Mouse (Mus musculus) embryonic facial prominence, embryonic 10.5 days (tissue): ENCODE measurements around the gene Med13l. TPM values are rescaled to one million over a fixed set of nuclear protein-coding genes. Genes with fewer than 3 reads are reported as not detected.
A peak's percentile ranks its signal among the peaks of the same experiment; 100 is the strongest.

Experiments
- DNase-seq: peaks from one replicate; pipeline ENCODE4 v3.0.0-alpha.2; 2017; ENCODE audit warnings: low spot score
- H3K27ac ChIP-seq: fragments of 300-500 bp; sonication (generic); replicated peaks from 2 replicates; pipeline ENCODE4 v1.5.1; 2016; ENCODE audit warnings: mild to moderate bottlenecking
- H3K27me3 ChIP-seq: fragments of 300-500 bp; sonication (generic); replicated peaks from 2 replicates; pipeline ENCODE4 v1.6.1; 2016; ENCODE audit warnings: low read depth, mild to moderate bottlenecking; ENCODE audit not compliant: poor library complexity, severe bottlenecking
- H3K36me3 ChIP-seq: fragments of 300-500 bp; sonication (generic); replicated peaks from 2 replicates; pipeline ENCODE4 v1.6.1; 2016; ENCODE audit warnings: mild to moderate bottlenecking, moderate library complexity
- H3K4me1 ChIP-seq: fragments of 300-500 bp; sonication (generic); 2 replicates; pipeline ENCODE4 v1.6.1; 2016
- H3K4me3 ChIP-seq: fragments of 300-500 bp; sonication (generic); 2 replicates; pipeline ENCODE4 v1.5.1; 2016; ENCODE audit warnings: mild to moderate bottlenecking, moderate library complexity
- H3K9me3 ChIP-seq: fragments of 300-500 bp; sonication (generic); 2 replicates; pipeline ENCODE4 v1.6.1; 2016; ENCODE audit warnings: mild to moderate bottlenecking
- WGBS: fragments of 180-500 bp; shearing (Covaris S2); methylation state at CpG from one replicate; pipeline ENCODE4 v1.1.7; 2016; 5-methylcytosine and 5-hydroxymethylcytosine counted together
- polyA plus RNA-seq: library from polyadenylated mRNA; unstranded; fragments of >200 nt; fragmentation: Nextera tagmentation; extraction: Ambion mirVana; gene quantifications from 2 replicates; pipeline ENCODE4 v1.2.1, GENCODE M21; 2016

The Med13l gene
- polyA plus RNA-seq, 1 experiment from 2014 or later, result 11.6 TPM

DNA sequence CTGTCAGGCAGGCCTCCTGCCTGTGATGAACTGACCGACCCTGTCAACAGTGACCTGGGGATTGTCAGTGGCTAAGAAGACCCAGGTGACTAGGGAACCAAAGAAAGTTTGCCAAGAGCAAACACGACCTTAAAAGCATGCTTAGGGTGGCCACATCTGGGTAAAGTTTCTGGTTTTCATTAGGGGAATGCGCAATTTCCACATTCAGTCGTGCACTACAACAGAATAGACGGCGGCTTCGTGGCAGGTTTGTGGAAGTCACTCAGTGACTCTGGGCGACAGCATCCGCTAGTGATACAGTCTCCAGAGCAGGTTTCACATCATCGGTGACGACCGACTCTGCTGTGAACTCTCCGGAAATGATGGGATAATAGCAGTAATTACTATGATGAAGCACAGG, 34.0 kb upstream of the Med13l start:
- WGBS, result 47% methylated on average over 13 of the region's 13 CpGs
- Histone ChIP-seq H3K27me3 (peaks cover 54% of the 10 kb centered on the region), H3K9me3 (no peaks in the 10 kb centered on the region), H3K4me3 (no peak overlapping the region), H3K4me1 (peaks cover 49% of the 10 kb centered on the region), H3K27ac (no peak overlapping the region; the same call in 1 of the 2 replicates), H3K36me3 (no peaks in the 10 kb centered on the region)
- DNase-seq, result peak; percentile 59

DNA sequence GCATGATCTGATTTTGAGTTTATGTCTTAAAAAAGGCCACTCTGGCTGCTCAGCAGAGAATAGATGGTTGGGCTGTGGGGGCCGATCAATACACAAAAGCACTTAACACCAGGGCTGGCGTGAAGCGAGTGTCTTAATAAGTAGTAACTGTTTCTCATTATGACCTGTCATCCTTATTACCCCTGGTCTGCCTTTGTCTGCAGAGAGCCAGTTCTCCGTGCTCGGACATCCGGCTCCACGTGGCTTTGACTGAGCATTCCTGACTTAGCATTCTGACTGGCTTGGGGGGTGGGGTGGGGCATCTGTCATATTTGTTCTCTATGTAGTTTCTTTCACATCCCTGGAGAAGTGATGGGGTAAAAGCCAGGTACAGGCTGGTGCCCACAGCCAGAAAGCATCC, 31.2 kb upstream of the Med13l start:
- DNase-seq, result peak; percentile 74
- Histone ChIP-seq H3K4me1 (peaks cover 58% of the 10 kb centered on the region), H3K36me3 (no peaks in the 10 kb centered on the region), H3K4me3 (0 out of 2 replicates have a peak overlapping the region, but pooled peaks have one; percentile 2), H3K27me3 (peaks cover 57% of the 10 kb centered on the region), H3K9me3 (no peaks in the 10 kb centered on the region), H3K27ac (peak overlapping the region; percentile 57)
- 13% methylated on average over 7 of the region's 7 CpGs for WGBS

DNA sequence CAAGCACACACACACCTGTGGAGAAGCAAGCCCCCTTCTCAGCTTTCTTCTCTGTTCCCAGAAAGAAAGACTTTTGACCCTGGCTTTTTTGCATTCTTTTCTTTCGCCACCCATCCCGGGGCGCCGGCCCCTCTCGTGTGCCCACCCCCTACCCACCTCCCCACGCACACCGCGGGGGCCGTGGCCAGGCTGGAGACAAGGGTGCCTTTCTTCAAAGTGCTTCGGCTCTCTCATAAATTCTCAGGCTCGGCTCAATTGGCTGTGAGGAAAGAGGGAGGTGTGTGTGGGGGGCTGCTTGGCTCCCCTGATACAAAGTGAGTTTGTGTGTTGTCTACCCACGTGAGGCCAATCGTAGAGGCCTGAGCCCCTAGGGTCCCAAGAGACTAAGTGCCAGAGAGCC, 28.4 kb upstream of the Med13l start:
- WGBS, result 13% methylated on average over 13 of the region's 13 CpGs
- no peak for DNase-seq
- Histone ChIP-seq H3K27me3 (peaks cover 53% of the 10 kb centered on the region), H3K4me1 (peaks cover 51% of the 10 kb centered on the region), H3K4me3 (0 out of 2 replicates have a peak overlapping the region, but pooled peaks have one; percentile 11), H3K9me3 (no peaks in the 10 kb centered on the region), H3K27ac (peak overlapping the region; percentile 77), H3K36me3 (no peaks in the 10 kb centered on the region)

DNA sequence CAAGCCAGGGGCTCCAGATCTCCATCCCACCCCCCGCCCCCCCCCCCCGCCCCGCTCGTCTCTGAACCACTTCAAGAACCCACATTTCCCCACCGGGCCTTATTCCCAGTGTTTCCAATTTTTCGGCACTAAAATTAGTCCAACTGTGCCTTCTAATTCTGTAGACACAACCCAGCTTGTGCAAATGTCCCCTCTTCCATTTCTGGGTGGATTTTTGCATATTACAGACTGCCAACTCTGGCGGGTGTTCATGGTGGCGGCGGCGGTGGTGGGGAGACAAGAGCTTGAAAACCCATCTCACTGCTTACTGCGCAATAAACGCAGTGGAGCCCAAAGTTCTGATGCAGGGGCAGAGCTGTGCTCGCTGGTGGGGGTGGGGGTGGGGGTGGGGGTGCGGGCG, 27.8 kb upstream of the Med13l start:
- H3K27me3 ChIP-seq, result peaks cover 53% of the 10 kb centered on the region
- 44% methylated on average over 14 of the region's 15 CpGs for WGBS
- no peaks in the 10 kb centered on the region for H3K36me3 ChIP-seq
- DNase-seq, result no peak
- H3K9me3 ChIP-seq, result no peaks in the 10 kb centered on the region
- no peak overlapping the region for H3K4me3 ChIP-seq
- H3K4me1 ChIP-seq, result peaks cover 54% of the 10 kb centered on the region
- H3K27ac ChIP-seq, result peak overlapping the region; percentile 77

DNA sequence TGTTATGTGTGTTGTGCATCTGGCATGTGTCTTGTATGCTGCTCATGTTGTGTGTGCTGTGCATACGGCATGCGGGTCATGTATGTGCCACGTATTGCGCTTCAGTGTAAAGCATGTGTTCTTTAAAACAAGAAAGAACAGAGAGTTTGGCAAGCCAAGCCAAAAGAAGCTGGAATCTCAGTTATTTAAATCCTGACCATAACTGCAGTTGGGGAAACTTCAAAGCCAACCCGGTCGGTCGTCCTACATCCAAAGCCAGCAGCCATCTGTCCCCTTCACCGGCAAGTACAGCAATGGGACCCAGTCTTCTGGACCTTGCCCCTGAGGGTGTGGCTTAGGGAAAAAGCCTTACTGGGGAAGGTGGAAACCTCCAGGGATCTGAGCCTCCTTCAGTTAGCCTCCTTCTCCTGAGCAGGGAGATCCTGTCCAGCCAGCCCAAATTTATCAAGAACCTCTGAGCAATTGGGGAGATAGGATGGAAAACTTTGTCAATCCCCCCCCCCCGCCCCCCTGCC, 26.0 kb upstream of the Med13l start:
- H3K27me3 ChIP-seq, result peaks cover 46% of the 10 kb centered on the region
- H3K27ac ChIP-seq, result no peak overlapping the region
- H3K36me3 ChIP-seq, result no peaks in the 10 kb centered on the region
- no peak for DNase-seq
- H3K4me3 ChIP-seq, result no peak overlapping the region
- WGBS, result 78% methylated on average over 9 of the region's 9 CpGs
- H3K9me3 ChIP-seq, result no peaks in the 10 kb centered on the region
- H3K4me1 ChIP-seq, result peaks cover 56% of the 10 kb centered on the region

DNA sequence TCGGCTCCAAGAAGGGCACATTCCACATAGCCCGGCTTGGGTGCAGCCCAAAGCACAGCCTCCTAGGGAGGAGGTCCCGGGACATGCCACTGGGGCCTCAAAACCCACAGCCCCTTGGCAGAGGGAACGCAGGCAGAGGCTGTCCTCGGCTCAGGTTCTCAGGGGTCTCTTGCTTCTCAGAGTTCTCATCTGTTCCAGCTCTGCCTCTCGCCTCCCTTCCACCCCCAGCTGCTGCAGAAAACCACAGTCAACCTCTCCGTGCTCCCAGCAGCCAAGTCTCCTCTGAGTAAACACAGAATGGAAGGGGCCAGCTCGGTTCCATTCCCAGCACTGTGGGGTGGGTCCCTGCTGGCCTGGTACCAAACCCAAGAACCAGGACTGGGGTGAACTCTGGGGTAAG, 25.3 kb upstream of the Med13l start:
- H3K27ac ChIP-seq, result no peak overlapping the region
- WGBS, result 56% methylated on average over 8 of the region's 8 CpGs
- H3K36me3 ChIP-seq, result no peaks in the 10 kb centered on the region
- no peaks in the 10 kb centered on the region for H3K9me3 ChIP-seq
- H3K27me3 ChIP-seq, result peaks cover 46% of the 10 kb centered on the region
- DNase-seq, result no peak
- H3K4me1 ChIP-seq, result peaks cover 54% of the 10 kb centered on the region
- H3K4me3 ChIP-seq, result no peak overlapping the region

DNA sequence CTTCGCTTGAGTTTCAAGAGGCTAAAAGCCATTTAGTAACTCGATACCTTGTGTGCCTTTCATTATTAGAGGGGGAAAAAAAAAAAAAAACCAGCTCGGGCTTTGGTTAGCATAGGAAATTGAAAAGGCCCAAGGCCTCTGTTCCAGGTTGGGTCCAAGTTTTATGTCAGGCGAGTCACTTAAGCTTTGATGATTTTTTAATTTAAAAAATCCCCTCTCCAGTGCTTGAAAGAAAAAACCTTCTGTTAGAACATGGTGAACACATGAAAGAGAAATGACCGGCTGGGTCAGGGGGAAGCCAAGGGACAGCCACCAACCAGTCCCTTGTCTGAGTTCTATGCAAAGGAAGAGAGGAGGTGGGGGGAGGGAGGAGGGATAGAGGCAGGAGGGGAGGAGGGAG, 22.0 kb upstream of the Med13l start:
- DNase-seq, result peak; percentile 59
- 0 out of 2 replicates have a peak overlapping the region, but pooled peaks have one; percentile 59 for H3K27ac ChIP-seq
- peaks cover 19% of the 10 kb centered on the region for H3K27me3 ChIP-seq
- H3K4me3 ChIP-seq, result no peak overlapping the region
- 14% methylated on average over 5 of the region's 5 CpGs for WGBS
- peaks cover 4% of the 10 kb centered on the region; the same call in 1 of the 2 replicates for H3K9me3 ChIP-seq
- peaks cover 40% of the 10 kb centered on the region for H3K4me1 ChIP-seq
- no peaks in the 10 kb centered on the region for H3K36me3 ChIP-seq

DNA sequence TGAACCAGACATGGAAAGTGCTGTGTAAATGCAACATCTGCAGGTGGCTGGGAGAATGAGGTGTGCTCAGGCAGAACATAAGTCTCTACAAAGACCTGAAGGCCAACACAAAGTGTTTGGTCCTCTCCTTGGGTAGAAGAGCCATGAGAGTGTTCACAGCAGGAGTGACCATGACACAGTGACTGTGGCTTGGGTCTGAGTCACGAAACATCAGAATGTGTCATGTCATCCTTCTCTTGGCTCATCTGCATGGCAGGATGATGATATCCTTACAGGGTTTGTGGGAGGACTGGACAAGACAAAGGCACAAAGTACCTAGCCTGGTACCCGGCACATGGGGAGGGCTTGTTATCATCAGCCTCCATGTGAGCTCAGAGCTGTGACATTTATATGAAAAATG, 16.7 kb upstream of the Med13l start:
- 90% methylated on average over 2 of the region's 2 CpGs for WGBS
- DNase-seq, result no peak
- Histone ChIP-seq H3K9me3 (peaks cover 4% of the 10 kb centered on the region; the same call in 1 of the 2 replicates), H3K27me3 (no peaks in the 10 kb centered on the region), H3K4me1 (peaks cover 9% of the 10 kb centered on the region), H3K27ac (no peak overlapping the region), H3K4me3 (no peak overlapping the region), H3K36me3 (no peaks in the 10 kb centered on the region)

DNA sequence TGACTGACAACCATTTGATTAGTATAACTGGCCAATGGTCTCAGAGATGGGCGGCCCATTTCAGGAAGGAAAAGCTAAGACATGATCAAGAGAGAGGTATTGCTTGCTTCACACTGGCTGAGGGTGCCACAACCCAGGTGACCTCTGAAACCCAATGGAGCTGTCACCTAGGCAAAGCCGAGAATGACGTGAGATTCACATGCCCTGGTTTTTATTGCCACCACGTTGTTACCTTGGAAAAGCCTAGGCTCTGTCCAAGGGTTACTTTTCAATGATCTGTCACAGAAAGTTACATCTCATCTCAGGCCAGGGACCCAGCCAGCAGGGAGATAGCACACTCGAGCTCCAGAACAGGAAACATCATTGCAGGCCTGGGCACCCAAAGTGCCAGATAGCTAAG, 10.0 kb upstream of the Med13l start:
- 75% methylated on average over 5 of the region's 5 CpGs for WGBS
- Histone ChIP-seq H3K27ac (no peak overlapping the region), H3K27me3 (0 out of 2 replicates have a peak, but pooled peaks cover 3% of the 10 kb centered on the region), H3K9me3 (peaks cover 5% of the 10 kb centered on the region; the same call in 1 of the 2 replicates), H3K4me1 (no peaks in the 10 kb centered on the region; the same call in 1 of the 2 replicates), H3K36me3 (no peaks in the 10 kb centered on the region), H3K4me3 (no peak overlapping the region)
- no peak for DNase-seq

DNA sequence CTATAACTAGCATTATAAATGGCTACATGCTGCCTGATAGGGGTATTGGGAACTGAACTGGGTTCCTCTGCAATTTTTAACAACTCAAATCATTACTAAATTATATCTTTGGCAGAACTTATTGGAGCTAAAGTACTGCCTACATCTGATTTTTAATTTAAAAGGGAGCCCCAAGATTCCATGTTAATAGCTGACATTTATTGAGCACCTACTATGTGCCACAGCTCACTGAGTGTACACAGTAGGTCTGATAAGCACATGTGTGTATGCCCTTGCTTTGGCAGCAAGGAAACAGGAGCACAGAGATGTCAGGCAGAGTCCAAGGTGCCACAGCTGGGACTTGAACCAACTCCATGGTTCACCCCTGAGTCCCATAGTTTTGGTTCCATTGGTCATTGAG, 7.2 kb upstream of the Med13l start:
- Histone ChIP-seq H3K27me3 (peaks cover 27% of the 10 kb centered on the region), H3K9me3 (peaks cover 5% of the 10 kb centered on the region; the same call in 1 of the 2 replicates), H3K27ac (no peak overlapping the region), H3K36me3 (no peaks in the 10 kb centered on the region), H3K4me1 (peaks cover 15% of the 10 kb centered on the region), H3K4me3 (no peak overlapping the region)
- no peak for DNase-seq

DNA sequence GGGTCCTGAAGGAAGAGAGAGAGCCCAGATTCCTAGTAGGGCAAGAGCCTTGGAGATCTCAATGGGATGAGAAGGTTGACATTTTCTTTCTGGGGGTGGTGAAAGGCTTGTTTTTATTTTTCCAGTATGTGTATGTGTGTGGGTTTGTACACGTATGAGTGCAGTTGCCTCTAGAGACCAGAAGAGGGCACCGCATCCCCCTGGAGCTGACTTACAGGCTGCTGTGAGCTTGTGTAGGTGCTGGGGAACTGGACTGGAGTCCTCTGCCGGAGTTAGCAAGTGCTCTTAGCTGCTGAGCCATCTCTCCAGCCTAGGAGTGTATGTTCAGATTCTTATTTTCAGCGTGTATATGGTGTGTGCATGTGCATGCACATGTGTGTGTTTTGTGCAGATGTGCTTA, 5.2 kb upstream of the Med13l start:
- H3K27me3 ChIP-seq, result peaks cover 27% of the 10 kb centered on the region

DNA sequence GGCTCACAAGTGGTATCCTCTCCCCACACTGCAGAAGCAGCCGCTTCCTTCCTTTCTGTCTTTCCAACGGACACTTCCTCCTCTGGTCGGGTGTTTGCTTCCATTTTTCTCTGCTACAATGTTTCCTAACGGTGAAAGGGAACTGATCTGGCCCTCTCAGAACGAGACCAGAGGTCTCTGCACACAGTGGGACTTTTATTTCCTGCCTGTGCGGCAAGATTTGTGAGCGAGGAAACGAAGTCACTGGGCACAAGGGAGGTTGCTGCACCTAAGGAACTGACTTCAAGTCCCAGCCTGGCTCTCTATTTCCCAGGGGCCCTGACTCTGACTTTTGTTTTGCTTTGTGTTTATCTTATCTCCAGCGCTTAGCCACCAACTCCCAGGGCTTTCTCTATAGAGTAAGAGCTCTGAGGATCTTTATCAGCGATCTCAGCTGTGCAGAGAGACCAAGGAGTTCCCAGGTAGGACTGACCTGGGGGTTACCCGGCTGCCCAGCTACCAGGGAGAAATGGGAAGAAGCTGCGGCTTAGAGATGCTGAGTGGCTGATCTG, 4.0 kb upstream of the Med13l start:
- H3K27me3 ChIP-seq, result peaks cover 27% of the 10 kb centered on the region
- no peak overlapping the region for H3K4me3 ChIP-seq
- 14% methylated on average over 12 of the region's 12 CpGs for WGBS

More for the DNA sequence above, 5.2 kb upstream of the Med13l start:
- WGBS, result 96% methylated on average over 4 of the region's 4 CpGs
- H3K9me3 ChIP-seq, result peaks cover 5% of the 10 kb centered on the region; the same call in 1 of the 2 replicates
- H3K36me3 ChIP-seq, result no peaks in the 10 kb centered on the region
- no peak overlapping the region for H3K27ac ChIP-seq
- peaks cover 26% of the 10 kb centered on the region for H3K4me1 ChIP-seq
- no peak overlapping the region for H3K4me3 ChIP-seq
- no peak for DNase-seq

DNA sequence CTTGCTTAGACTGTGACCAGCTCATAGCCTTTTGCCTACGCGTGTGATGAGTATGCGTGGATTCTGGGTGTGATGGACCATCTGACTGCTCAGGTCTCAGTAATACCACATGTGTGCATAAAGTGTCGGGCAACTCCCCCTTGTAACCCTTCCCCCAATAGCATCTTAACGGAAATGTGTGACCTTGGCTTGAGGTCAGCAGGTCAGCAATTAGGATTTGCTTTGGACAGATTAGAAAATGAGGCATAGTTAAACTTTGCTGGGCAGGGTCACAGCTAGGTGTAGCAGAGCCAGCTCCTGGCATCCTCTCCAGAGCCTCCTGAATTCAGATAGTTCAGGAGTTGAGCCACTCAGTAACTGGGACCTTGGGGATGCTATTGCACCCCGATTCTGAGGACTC, 1.6 kb upstream of the Med13l start:
- WGBS, result 51% methylated on average over 6 of the region's 6 CpGs
- H3K4me3 ChIP-seq, result peak overlapping the region; percentile 88; the same call in 1 of the 2 replicates
- peak overlapping the region; percentile 98; the same call in 1 of the 2 replicates for H3K27ac ChIP-seq
- H3K36me3 ChIP-seq, result no peaks in the 10 kb centered on the region
- H3K4me1 ChIP-seq, result peaks cover 50% of the 10 kb centered on the region
- peaks cover 5% of the 10 kb centered on the region; the same call in 1 of the 2 replicates for H3K9me3 ChIP-seq
- peak; percentile 40 for DNase-seq
- H3K27me3 ChIP-seq, result peaks cover 27% of the 10 kb centered on the region

More for the DNA sequence above, 4.0 kb upstream of the Med13l start:
- peaks cover 26% of the 10 kb centered on the region for H3K4me1 ChIP-seq
- H3K27ac ChIP-seq, result 0 out of 2 replicates have a peak overlapping the region, but pooled peaks have one; percentile 24
- DNase-seq, result no peak
- peaks cover 5% of the 10 kb centered on the region; the same call in 1 of the 2 replicates for H3K9me3 ChIP-seq
- no peaks in the 10 kb centered on the region for H3K36me3 ChIP-seq
